Mouse (Mus musculus): Measurements from ENCODE around the gene Sash1.

GRCm38 (mm10) chr10:8847974-8848373, 37.9 kb downstream of the Sash1 start:
- TF ChIP-seq CTCF (IDR thresholded peaks at IDR 0.05; ENCODE audit: low read depth, low read length) (no peak), POLR2A (IDR thresholded peaks at IDR 0.05; ENCODE audit: extremely low read depth, insufficient read depth, low read length) (no peak)

All from liver, adult 2 months (tissue).